Mouse (Mus musculus): ENCODE results near the gene Cul7.

DNA sequence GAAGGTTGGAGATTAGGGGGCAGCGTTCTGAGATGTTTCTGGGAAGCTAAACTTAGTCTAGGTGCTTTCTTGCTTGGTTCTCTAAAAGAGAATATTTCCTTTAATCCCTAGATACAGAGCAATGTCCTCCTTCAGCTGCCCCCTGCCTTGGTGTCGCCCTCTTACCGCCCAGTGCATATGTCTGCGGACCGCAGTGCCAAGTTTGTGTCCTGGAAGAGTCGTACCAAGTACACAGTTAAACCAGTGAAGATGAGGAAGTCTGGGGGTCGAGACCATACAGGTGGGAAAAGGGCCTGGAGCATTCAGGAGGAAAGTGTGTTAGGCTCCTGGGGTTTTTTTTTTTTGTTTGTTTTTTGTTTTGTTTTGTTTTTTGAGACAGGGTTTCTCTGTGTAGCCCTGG lies 2.9 kb upstream of the Cul7 start:
- no peak for TF ChIP-seq KAT2A (IDR thresholded peaks at IDR 0.05; ENCODE audit: insufficient replicate concordance, low read length)
- no peak for TF ChIP-seq POLR2A (IDR thresholded peaks at IDR 0.05; ENCODE audit: low read depth, low read length)
- TF ChIP-seq ZNF384 (IDR thresholded peaks at IDR 0.05; ENCODE audit: low read depth, low read length): no peak
- TF ChIP-seq RCOR1 (conservative IDR thresholded peaks at IDR 0.05; ENCODE audit: low read depth, low read length): no peak
- TF ChIP-seq CHD2 (IDR thresholded peaks at IDR 0.05; ENCODE audit: low read length): no peak
- no peak for TF ChIP-seq EP300 (IDR thresholded peaks at IDR 0.05; ENCODE audit: low read length)
- no peak for TF ChIP-seq CTCF (conservative IDR thresholded peaks at IDR 0.05 in 1 of 2, IDR thresholded peaks at IDR 0.05 in 1 of 2; ENCODE audit: low read depth in 2 of 2, low read length in 2 of 2)
- no peak for TF ChIP-seq HCFC1 (IDR thresholded peaks at IDR 0.05; ENCODE audit: low read depth, low read length)
- no peak for TF ChIP-seq GABPA (IDR thresholded peaks at IDR 0.05; ENCODE audit: insufficient replicate concordance, low read depth, low read length)
- no peak for TF ChIP-seq JUN (IDR thresholded peaks at IDR 0.05; ENCODE audit: insufficient read depth, low read depth, low read length)
- no peak for TF ChIP-seq BHLHE40 (IDR thresholded peaks at IDR 0.05; ENCODE audit: low read depth, low read length)
- no peak for TF ChIP-seq MEF2A (IDR thresholded peaks at IDR 0.05; ENCODE audit: borderline replicate concordance, low read depth, low read length)

All from CH12.LX (cell line).